Mouse (Mus musculus) lung, embryonic 15.5 days (tissue): ENCODE measurements around the gene Serinc5. TPM values are rescaled to one million over a fixed set of nuclear protein-coding genes. Genes with fewer than 3 reads are reported as not detected.

Experiments used
- ATAC-seq: fragments of 200-750 bp; cut with Nextera tagmentation; 2 replicates; pipeline ENCODE4 v1.8.0; 2017; ENCODE audit warnings: moderate number of reproducible peaks, borderline replicate concordance; ENCODE audit not compliant: low FRiP score, low TSS enrichment; ENCODE audit errors: extremely low read depth
- H3K27ac ChIP-seq: fragments of 300-500 bp; sonication (generic); 2 replicates; pipeline ENCODE4 v1.5.1; 2015; ENCODE audit warnings: moderate library complexity, mild to moderate bottlenecking, inconsistent platforms
- H3K27me3 ChIP-seq: fragments of 300-500 bp; sonication (generic); 2 replicates; pipeline ENCODE4 v1.6.1; 2015; ENCODE audit warnings: inconsistent platforms
- H3K36me3 ChIP-seq: fragments of 300-500 bp; sonication (generic); 2 replicates; pipeline ENCODE4 v1.6.1; 2015; ENCODE audit warnings: inconsistent platforms
- H3K4me1 ChIP-seq: fragments of 300-500 bp; sonication (generic); 2 replicates; pipeline ENCODE4 v1.6.1; 2015; ENCODE audit warnings: inconsistent platforms
- H3K4me2 ChIP-seq: fragments of 300-500 bp; sonication (generic); 2 replicates; pipeline ENCODE4 v1.6.1; 2015; ENCODE audit warnings: inconsistent platforms, mild to moderate bottlenecking, moderate library complexity
- H3K4me3 ChIP-seq: fragments of 300-500 bp; sonication (generic); 2 replicates; pipeline ENCODE4 v1.5.1; 2015; ENCODE audit warnings: mild to moderate bottlenecking, inconsistent platforms
- H3K9ac ChIP-seq: fragments of 300-500 bp; sonication (generic); 2 replicates; pipeline ENCODE4 v1.6.1; 2015; ENCODE audit warnings: inconsistent platforms
- H3K9me3 ChIP-seq: fragments of 300-500 bp; sonication (generic); 2 replicates; pipeline ENCODE4 v1.6.1; 2016; ENCODE audit warnings: inconsistent platforms
- WGBS: fragments of 180-500 bp; shearing (Covaris S2); methylation state at CpG from one replicate; pipeline ENCODE4 v1.1.7; 2015; 5-methylcytosine and 5-hydroxymethylcytosine counted together
- polyA plus RNA-seq: library from polyadenylated mRNA; unstranded; fragments of >200 nt; fragmentation: Nextera tagmentation; extraction: Ambion mirVana; gene quantifications from 2 replicates; pipeline ENCODE4 v1.2.1, GENCODE M21; 2015

The Serinc5 gene
- polyA plus RNA-seq, 1 experiment from 2014 or later = 26.0 TPM

DNA sequence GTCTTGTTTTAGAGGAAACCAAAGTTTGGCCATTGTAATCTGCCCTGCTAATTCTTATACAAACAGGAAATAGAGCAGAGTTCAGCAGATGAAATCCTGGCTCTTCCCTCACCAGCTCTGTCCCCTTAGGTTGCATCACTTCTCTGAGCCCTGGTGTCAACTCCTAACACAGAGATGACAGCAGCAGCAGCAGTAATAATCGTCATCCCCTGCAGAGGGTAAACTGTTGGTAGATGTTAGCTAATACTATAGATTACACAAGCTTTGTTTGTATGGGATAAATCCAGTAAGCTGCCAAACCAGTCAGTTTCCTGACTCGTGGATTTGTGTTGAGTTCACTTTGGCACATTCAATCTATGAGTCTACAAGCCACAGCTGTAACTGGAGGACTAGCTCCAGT is 40.1 kb downstream of the Serinc5 start:
- WGBS = 12% methylated on average over 2 of the region's 2 CpGs
- Histone ChIP-seq H3K4me2 (no peak overlapping the region), H3K36me3 (no peaks in the 10 kb centered on the region), H3K9ac (no peak overlapping the region), H3K27me3 (no peaks in the 10 kb centered on the region), H3K4me1 (peaks cover 44% of the 10 kb centered on the region), H3K9me3 (no peaks in the 10 kb centered on the region), H3K27ac (peak overlapping the region; percentile 75), H3K4me3 (no peak overlapping the region)
- ATAC-seq = peak; percentile 75; the same call in 1 of the 2 replicates

GRCm38 (mm10) chr13:92652498-92652897 is 41.6 kb downstream of the Serinc5 start:
- H3K9me3 ChIP-seq = no peaks in the 10 kb centered on the region
- no peak overlapping the region for H3K4me2 ChIP-seq
- H3K4me3 ChIP-seq = no peak overlapping the region
- H3K9ac ChIP-seq = no peak overlapping the region
- no peak for ATAC-seq
- H3K27ac ChIP-seq = no peak overlapping the region
- H3K27me3 ChIP-seq = no peaks in the 10 kb centered on the region
- 63% methylated on average over 2 of the region's 2 CpGs for WGBS
- no peaks in the 10 kb centered on the region for H3K36me3 ChIP-seq
- H3K4me1 ChIP-seq = peaks cover 45% of the 10 kb centered on the region

DNA sequence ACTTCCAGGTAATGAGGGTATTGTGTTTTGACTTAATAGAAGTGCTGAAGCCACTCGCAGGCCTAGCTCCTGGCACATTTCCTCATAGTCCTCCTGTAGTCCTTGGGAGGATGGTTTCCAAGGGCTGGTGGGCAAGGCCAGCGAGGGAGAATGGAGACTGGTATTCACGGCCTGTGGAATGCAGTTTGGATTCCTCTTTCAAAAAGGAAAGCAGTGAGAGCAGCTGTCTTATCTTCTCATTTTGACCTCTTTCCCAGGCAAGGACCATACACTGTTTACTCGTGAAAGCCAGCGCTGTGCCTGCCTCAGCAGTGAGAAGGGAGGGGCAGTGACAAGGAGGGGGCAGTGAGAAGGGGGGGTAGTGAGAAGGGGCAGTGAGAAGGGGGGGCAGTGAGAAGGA is 42.4 kb downstream of the Serinc5 start:
- peaks cover 47% of the 10 kb centered on the region for H3K4me1 ChIP-seq
- H3K36me3 ChIP-seq = no peaks in the 10 kb centered on the region
- no peaks in the 10 kb centered on the region for H3K9me3 ChIP-seq
- no peak overlapping the region for H3K4me3 ChIP-seq
- H3K27me3 ChIP-seq = no peaks in the 10 kb centered on the region
- WGBS = 10% methylated on average over 5 of the region's 5 CpGs
- no peak overlapping the region; the same call in 1 of the 2 replicates for H3K27ac ChIP-seq
- ATAC-seq = peak; percentile 53; the same call in 1 of the 2 replicates
- no peak overlapping the region for H3K9ac ChIP-seq
- no peak overlapping the region for H3K4me2 ChIP-seq

GRCm38 (mm10) chr13:92656815-92657513 is 46.1 kb downstream of the Serinc5 start:
- H3K4me2 ChIP-seq = no peak overlapping the region
- H3K9ac ChIP-seq = no peak overlapping the region
- no peak overlapping the region for H3K4me3 ChIP-seq
- H3K27me3 ChIP-seq = no peaks in the 10 kb centered on the region
- peaks cover 40% of the 10 kb centered on the region for H3K4me1 ChIP-seq
- no peaks in the 10 kb centered on the region for H3K9me3 ChIP-seq
- ATAC-seq = no peak
- H3K27ac ChIP-seq = no peak overlapping the region
- WGBS = 47% methylated on average over 4 of the region's 4 CpGs
- H3K36me3 ChIP-seq = peaks cover 3% of the 10 kb centered on the region; the same call in 1 of the 2 replicates

DNA sequence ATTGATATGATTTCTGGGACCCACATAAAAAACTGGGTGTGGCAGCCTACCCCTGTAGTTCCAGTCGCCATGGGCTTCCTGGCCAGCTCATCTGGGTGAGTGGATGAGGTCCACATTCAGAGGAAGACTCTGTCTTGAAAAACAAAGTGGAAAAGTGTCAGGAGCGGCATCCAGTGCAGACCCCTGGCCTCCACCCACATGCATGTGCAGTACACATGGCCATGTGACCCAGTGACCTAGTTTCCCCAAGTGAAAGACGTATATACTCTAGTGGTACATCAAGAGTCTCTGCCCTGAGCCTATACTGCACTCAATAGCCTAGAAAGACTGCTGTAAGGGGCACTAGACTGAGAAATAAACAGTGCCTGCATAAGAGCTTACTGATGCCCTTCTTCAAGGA is 48.7 kb downstream of the Serinc5 start:
- Histone ChIP-seq H3K36me3 (peaks cover 3% of the 10 kb centered on the region; the same call in 1 of the 2 replicates), H3K4me3 (no peak overlapping the region), H3K9ac (no peak overlapping the region), H3K4me2 (no peak overlapping the region), H3K27ac (no peak overlapping the region), H3K27me3 (no peaks in the 10 kb centered on the region), H3K4me1 (peaks cover 32% of the 10 kb centered on the region), H3K9me3 (no peaks in the 10 kb centered on the region)
- ATAC-seq = no peak
- WGBS = 72% methylated on average over 3 of the region's 3 CpGs

- Histone ChIP-seq H3K27me3 (no peaks in the 10 kb centered on the region), H3K4me3 (no peak overlapping the region), H3K9me3 (no peaks in the 10 kb centered on the region), H3K36me3 (peaks cover 3% of the 10 kb centered on the region; the same call in 1 of the 2 replicates), H3K27ac (peak overlapping the region; percentile 71), H3K9ac (no peak overlapping the region), H3K4me1 (peaks cover 23% of the 10 kb centered on the region), H3K4me2 (no peak overlapping the region)
- ATAC-seq = peak; percentile 20
- WGBS = 65% methylated on average over 8 of the region's 8 CpGs
These were observed 51.8 kb downstream of the Serinc5 start for GRCm38 (mm10) chr13:92662555-92663286.

DNA sequence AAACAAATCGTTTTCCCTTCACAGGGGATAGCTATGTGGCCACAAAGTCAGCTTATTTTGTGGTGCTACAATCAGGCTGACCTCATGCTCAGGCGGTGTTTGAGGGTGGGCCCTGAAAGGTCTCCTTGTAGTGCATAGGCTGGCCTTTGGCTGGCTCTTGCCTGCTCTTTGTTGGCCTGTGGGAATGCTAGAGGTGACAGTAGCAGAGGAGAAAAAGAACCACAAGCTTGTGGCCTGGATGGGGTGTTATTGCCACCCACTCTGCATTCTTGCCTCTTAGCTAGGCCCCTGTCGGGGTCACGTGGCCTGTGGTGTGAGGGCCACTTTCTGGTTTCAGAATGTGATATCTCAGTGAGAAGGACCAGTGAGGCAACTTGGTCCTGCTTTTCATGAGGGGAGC is 54.1 kb downstream of the Serinc5 start:
- no peak for ATAC-seq
- Histone ChIP-seq H3K9me3 (no peaks in the 10 kb centered on the region), H3K27me3 (no peaks in the 10 kb centered on the region), H3K4me3 (no peak overlapping the region), H3K4me2 (no peak overlapping the region), H3K9ac (no peak overlapping the region), H3K36me3 (peaks cover 3% of the 10 kb centered on the region; the same call in 1 of the 2 replicates), H3K4me1 (peaks cover 8% of the 10 kb centered on the region), H3K27ac (no peak overlapping the region)
- 72% methylated on average over 4 of the region's 4 CpGs for WGBS

DNA sequence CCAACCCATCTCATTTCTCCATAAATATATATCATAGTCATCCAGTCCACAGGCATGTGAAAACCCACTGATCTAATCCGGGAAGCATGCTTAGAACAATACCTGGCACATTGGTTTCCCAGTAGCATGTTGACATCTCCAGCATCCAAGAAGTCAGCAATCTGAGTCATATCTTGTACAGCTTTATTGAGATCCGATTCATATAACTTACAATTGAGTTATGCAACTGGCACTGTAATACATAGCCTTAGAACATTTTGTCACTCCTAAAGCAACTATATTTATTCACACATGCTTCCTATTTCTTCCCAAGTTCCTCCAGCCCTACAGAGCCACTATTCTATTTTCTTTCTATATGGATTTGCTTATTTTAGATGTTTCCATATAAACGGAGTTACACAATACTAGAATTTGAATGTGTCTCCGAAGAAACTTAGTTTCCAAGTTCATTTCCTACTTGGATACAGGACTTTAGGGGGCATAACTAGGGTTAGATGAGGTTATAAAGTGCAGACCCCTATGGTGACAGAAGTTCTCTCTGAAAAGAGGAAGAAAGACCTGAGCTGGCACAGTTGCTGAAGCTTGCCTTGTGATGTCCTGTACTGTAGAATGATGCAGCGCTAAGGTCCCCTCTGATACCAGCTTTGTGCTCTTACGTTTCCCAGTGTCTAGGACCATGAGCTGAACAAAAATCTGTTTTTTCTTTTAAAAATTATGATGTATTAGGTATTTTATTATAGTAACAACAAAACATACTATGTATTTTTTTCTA is 57.5 kb downstream of the Serinc5 start:
- no peaks in the 10 kb centered on the region for H3K4me1 ChIP-seq
- ATAC-seq = no peak
- WGBS = 90% methylated on average over 6 of the region's 6 CpGs

GRCm38 (mm10) chr13:92671727-92672126 is 60.8 kb downstream of the Serinc5 start:
- 65% methylated on average over 1 of the region's 1 CpGs for WGBS
- H3K4me1 ChIP-seq = peaks cover 26% of the 10 kb centered on the region

More for the DNA sequence above, 57.5 kb downstream of the Serinc5 start:
- no peaks in the 10 kb centered on the region for H3K27me3 ChIP-seq
- no peak overlapping the region for H3K4me3 ChIP-seq
- H3K36me3 ChIP-seq = no peaks in the 10 kb centered on the region
- H3K27ac ChIP-seq = no peak overlapping the region
- no peaks in the 10 kb centered on the region for H3K9me3 ChIP-seq
- H3K9ac ChIP-seq = no peak overlapping the region
- no peak overlapping the region for H3K4me2 ChIP-seq

DNA sequence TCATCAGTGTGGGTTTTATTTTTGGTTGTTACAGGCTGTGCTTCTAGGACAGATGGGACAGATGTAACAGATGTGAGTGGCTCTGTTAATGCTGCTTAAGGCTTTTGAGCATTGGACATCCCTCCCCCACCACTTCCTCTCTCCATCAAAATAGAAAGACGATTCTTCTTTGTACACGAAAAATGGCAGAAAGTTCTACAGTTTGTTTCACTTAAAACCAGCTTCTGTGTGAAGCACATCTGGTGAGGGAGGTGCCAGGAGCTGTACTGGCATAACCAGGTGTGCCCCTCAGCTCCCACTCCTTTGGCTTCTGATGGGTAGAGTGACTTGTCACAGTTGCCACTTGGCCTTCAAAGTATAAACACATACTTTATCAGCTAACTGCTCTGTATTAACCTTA is 63.8 kb downstream of the Serinc5 start:
- no peak for ATAC-seq

More at GRCm38 (mm10) chr13:92671727-92672126, 60.8 kb downstream of the Serinc5 start:
- Histone ChIP-seq H3K9ac (no peak overlapping the region), H3K4me2 (no peak overlapping the region), H3K4me3 (no peak overlapping the region), H3K27ac (no peak overlapping the region), H3K9me3 (no peaks in the 10 kb centered on the region), H3K27me3 (no peaks in the 10 kb centered on the region), H3K36me3 (no peaks in the 10 kb centered on the region)
- ATAC-seq = no peak

DNA sequence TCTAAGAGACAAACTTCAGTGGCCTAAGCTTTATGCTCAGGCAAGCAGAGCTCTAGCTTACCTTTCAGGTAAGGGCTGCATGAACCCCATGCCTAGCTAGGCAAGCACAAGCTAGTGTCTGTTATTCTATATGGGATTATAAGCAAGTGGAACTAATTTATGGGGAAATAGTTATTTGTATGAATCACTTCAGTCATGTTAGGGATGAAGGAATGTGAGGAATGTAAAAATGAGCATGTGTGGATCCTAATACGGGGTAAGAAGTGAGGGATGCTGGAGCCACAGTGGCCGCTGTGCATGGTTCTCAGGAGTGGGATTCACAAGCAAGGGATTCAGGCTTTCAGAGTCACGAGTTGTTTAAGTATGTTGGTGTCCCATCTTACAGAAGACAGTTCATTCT is 64.4 kb downstream of the Serinc5 start:
- Histone ChIP-seq H3K4me1 (peaks cover 50% of the 10 kb centered on the region), H3K27ac (peak overlapping the region; percentile 54), H3K9ac (no peak overlapping the region), H3K27me3 (no peaks in the 10 kb centered on the region), H3K36me3 (no peaks in the 10 kb centered on the region), H3K4me3 (no peak overlapping the region), H3K9me3 (no peaks in the 10 kb centered on the region), H3K4me2 (no peak overlapping the region)
- no peak for ATAC-seq
- 38% methylated on average over 3 of the region's 3 CpGs for WGBS

More for the DNA sequence above, 63.8 kb downstream of the Serinc5 start:
- Histone ChIP-seq H3K4me1 (peaks cover 46% of the 10 kb centered on the region), H3K9ac (no peak overlapping the region), H3K27ac (no peak overlapping the region), H3K4me3 (no peak overlapping the region), H3K9me3 (no peaks in the 10 kb centered on the region), H3K4me2 (no peak overlapping the region), H3K27me3 (no peaks in the 10 kb centered on the region), H3K36me3 (no peaks in the 10 kb centered on the region)
- 35% methylated on average over 2 of the region's 2 CpGs for WGBS
